Mouse (Mus musculus) E14TG2a.4 (cell line): ENCODE results near the gene Ripor3.

Experiments
- CTCF ChIP-seq: conservative IDR thresholded peaks from 2 replicates; pipeline ENCODE4 v1.5.1; 2014; ENCODE audit warnings: low read length
- NANOG ChIP-seq: IDR thresholded peaks from 2 replicates; pipeline ENCODE4 v1.6.1; 2014; ENCODE audit warnings: borderline replicate concordance, low read length, mixed read lengths
- POU5F1 ChIP-seq: IDR thresholded peaks from 2 replicates; pipeline ENCODE4 v1.6.1; 2014; ENCODE audit warnings: low read length, borderline replicate concordance

GRCm38 (mm10) chr2:167935956-167936355 is 74.5 kb downstream of the Ripor3 start:
- no peak for TF ChIP-seq CTCF
- TF ChIP-seq NANOG: no peak
- no peak for TF ChIP-seq POU5F1
